17 mouse cellular contexts compared by ENCODE assay signal in genomic region chr12:73604762-73605161, GRCm38 (mm10). TPM values are rescaled to one million over a fixed set of nuclear protein-coding genes. Genes with fewer than 3 reads are reported as not detected.
DNase-seq lines count a peak whose midpoint lies in the region.
"Had no signal": no experiment of that assay in that cellular context is flagged by ENCODE, and none has a peak within 500 bp of the region (broad histone marks: within the 10 kb centered on the region; RNA-seq: fewer than 3 reads in every experiment).

No protein-coding gene starts in this region.

- DNase-seq in spleen, postnatal 36 days (ENCODE audit: low spot score in 2 of 2), result peak; percentile 51 to 52
- no peak for DNase-seq in spleen, postnatal 14 days (ENCODE audit: low spot score in 2 of 2)
- peak; percentile 94 for DNase-seq in induced T-regulatory cell, adult 2 months (ENCODE audit: low read depth)
- peak; percentile 51 to 80 for DNase-seq in thymus, adult 18-20 months
- peak; percentile 64 for DNase-seq in thymus, postnatal 4 days
- no peak for DNase-seq in ovary, postnatal 36 days (ENCODE audit: low spot score)
- DNase-seq in layer of hippocampus, adult 11-12 months (ENCODE audit: low spot score), result no peak
- DNase-seq in layer of hippocampus, adult 8-10 months (ENCODE audit: low spot score in 2 of 2), result no peak
- DNase-seq: adrenal gland, postnatal 25 days; cerebellum, adult 8-10 months; gastrocnemius, adult 2 months; heart, adult 2 months; liver; lung, postnatal 10 days; retina, postnatal 1 day; right cerebral cortex, postnatal 4 days had no signal

RNA-seq across cellular contexts. Expression of gene Prkch, which starts 20.2 kb away (rescaled TPM):
- 1 to 10 TPM; 3.2 to 5.6 (median 4.3) TPM for total RNA-seq in layer of hippocampus, adult 8-10 months (2022)

RNA-seq across cellular contexts. Expression of gene Tmem30b, which starts 58.6 kb away (rescaled TPM):
- under 1 TPM in 1 of 4 experiments, not detected in 3; 0.11 TPM for total RNA-seq in layer of hippocampus, adult 8-10 months (2022)
- total RNA-seq: adrenal gland, postnatal 25 days; megakaryocyte-erythroid progenitor cell, adult 5-6 weeks had no signal

Comparison
In these comparisons a context has a peak if more than half of its experiments do, and no peak if none do; other contexts are left out.
1. DNase-seq: peak in spleen, postnatal 36 days (2 of 2), induced T-regulatory cell, adult 2 months (single experiment), thymus, adult 18-20 months (2 of 2) and thymus, postnatal 4 days (single experiment); none in spleen, postnatal 14 days (0 of 2), ovary, postnatal 36 days (single experiment), layer of hippocampus, adult 11-12 months (single experiment) and layer of hippocampus, adult 8-10 months (0 of 2).